Mouse (Mus musculus): ENCODE data around the gene Serpinb9f. TPM values are rescaled to one million over a fixed set of nuclear protein-coding genes. Genes with fewer than 3 reads are reported as not detected.

Gene Serpinb9f
- polyA plus RNA-seq (2017; shearing (Covaris generic)), result under 1 TPM in 1 of 2 experiments, not detected in 1; 0.14 TPM

GRCm38 (mm10) chr13:33323777-33324176 is at the start of gene Serpinb9f:
Serpinb9f (plus strand) TSS chr13:33324077.

Other genes with a start within 250 kb of the Serpinb9f start
- not detected for gene Serpinb1b, start 245.5 kb upstream of the Serpinb9f start, polyA plus RNA-seq (2017; shearing (Covaris generic))
- gene Serpinb9c, start 164.3 kb upstream of the Serpinb9f start, polyA plus RNA-seq (2017; shearing (Covaris generic)), result not detected
- under 1 TPM in 1 of 2 experiments, not detected in 1; 0.21 TPM for gene Serpinb9d, start 131.1 kb upstream of the Serpinb9f start, polyA plus RNA-seq (2017; shearing (Covaris generic))
- not detected for gene Serpinb9e, start 74.5 kb upstream of the Serpinb9f start, polyA plus RNA-seq (2017; shearing (Covaris generic))
- not detected for gene Gm11397, start 71.7 kb downstream of the Serpinb9f start, polyA plus RNA-seq (2017; shearing (Covaris generic))
- gene Serpinb9g, start 160.7 kb downstream of the Serpinb9f start, polyA plus RNA-seq (2017; shearing (Covaris generic)), result under 1 TPM in 1 of 2 experiments, not detected in 1; 0.08 TPM

All from activated CD4-positive, CD25-positive, alpha-beta regulatory T cell (primary cell).